Mouse (Mus musculus) intestine, embryonic 16.5 days (tissue): ENCODE results near the gene Nme8. TPM values are rescaled to one million over a fixed set of nuclear protein-coding genes. Genes with fewer than 3 reads are reported as not detected.

Source experiments
- ATAC-seq: fragments of 200-750 bp; cut with Nextera tagmentation; 2 replicates; pipeline ENCODE4 v1.8.0; 2017; ENCODE audit warnings: moderate TSS enrichment, moderate library complexity
- H3K27ac ChIP-seq: fragments of 300-500 bp; sonication (generic); 2 replicates; pipeline ENCODE4 v1.5.1; 2014; ENCODE audit warnings: mild to moderate bottlenecking, low read length
- H3K27me3 ChIP-seq: fragments of 300-500 bp; sonication (generic); replicated peaks from 2 replicates; pipeline ENCODE4 v1.6.1; 2014; ENCODE audit warnings: low read length, control low read depth, mixed read lengths; ENCODE audit not compliant: control insufficient read depth, insufficient read depth
- H3K36me3 ChIP-seq: fragments of 300-500 bp; sonication (generic); 2 replicates; pipeline ENCODE4 v1.6.1; 2014; ENCODE audit warnings: low read length, control low read depth; ENCODE audit not compliant: control insufficient read depth, insufficient read depth
- H3K4me1 ChIP-seq: fragments of 300-500 bp; sonication (generic); 2 replicates; pipeline ENCODE4 v1.6.1; 2014; ENCODE audit warnings: low read length, control low read depth, mixed read lengths; ENCODE audit not compliant: control insufficient read depth, insufficient read depth
- H3K4me2 ChIP-seq: fragments of 300-500 bp; sonication (generic); 2 replicates; pipeline ENCODE4 v1.6.1; 2014; ENCODE audit warnings: low read depth, low read length, control low read depth
- H3K4me3 ChIP-seq: fragments of 300-500 bp; sonication (generic); 2 replicates; pipeline ENCODE4 v1.5.1; 2014; ENCODE audit warnings: mild to moderate bottlenecking, low read length
- H3K9ac ChIP-seq: fragments of 300-500 bp; sonication (generic); 2 replicates; pipeline ENCODE4 v1.6.1; 2014; ENCODE audit warnings: low read depth, low read length
- H3K9me3 ChIP-seq: fragments of 300-500 bp; sonication (generic); 2 replicates; pipeline ENCODE4 v1.6.1; 2016; ENCODE audit warnings: low read length, control low read depth; ENCODE audit not compliant: control insufficient read depth
- WGBS: fragments of 180-500 bp; shearing (Covaris S2); extraction: QIAGEN DNeasy Blood & Tissue Kit; methylation state at CpG from one replicate; pipeline ENCODE4 v1.1.7; 2014; 5-methylcytosine and 5-hydroxymethylcytosine counted together
- polyA plus RNA-seq: library from polyadenylated mRNA; unstranded; fragments of >200 nt; fragmentation: Nextera tagmentation; extraction: Ambion mirVana; gene quantifications from 2 replicates; pipeline ENCODE4 v1.2.1, GENCODE M21; 2015

The Nme8 gene
- polyA plus RNA-seq, 1 experiment from 2014 or later: not detected

DNA sequence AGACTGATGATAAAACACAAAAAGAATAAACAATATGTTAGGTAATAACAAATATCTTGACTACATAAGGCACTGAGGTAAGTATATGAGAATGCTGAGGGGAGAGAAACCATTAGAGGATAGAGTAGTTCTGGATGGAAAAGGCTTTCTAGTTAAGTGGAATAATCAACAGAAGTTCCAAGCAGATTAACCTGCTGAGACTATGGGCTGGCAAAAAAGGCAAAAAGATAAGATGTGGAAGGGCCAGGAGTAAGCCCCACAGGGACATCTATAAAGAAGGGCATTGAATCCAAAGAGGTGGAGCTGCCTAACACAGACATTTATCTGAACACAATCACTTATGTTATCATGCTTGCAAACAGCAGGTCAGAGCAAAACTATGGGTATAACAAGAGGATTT is 89.5 kb downstream of the Nme8 start:
- ATAC-seq: no peak
- Histone ChIP-seq H3K27ac (no peak overlapping the region), H3K27me3 (no peaks in the 10 kb centered on the region), H3K36me3 (no peaks in the 10 kb centered on the region), H3K9me3 (no peaks in the 10 kb centered on the region), H3K4me3 (no peak overlapping the region), H3K4me2 (no peak overlapping the region), H3K9ac (no peak overlapping the region), H3K4me1 (no peaks in the 10 kb centered on the region)

DNA sequence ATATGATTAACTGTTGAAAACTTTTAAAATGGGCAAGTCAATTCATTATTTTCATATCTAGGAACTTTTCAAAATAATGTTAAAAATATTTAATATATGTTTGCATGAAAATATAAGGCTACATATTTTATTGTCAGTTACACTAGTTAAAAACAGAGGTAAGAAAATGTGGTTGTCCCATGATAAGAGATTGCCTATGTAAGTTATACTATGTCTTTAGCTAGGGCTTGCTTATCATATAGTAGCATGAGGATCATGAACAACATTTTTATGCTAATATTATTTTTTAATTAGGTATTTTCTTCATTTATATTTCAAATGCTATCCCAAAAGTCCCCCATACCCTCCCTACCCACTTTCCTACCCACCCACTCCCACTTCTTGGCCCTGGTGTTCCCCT is 92.7 kb downstream of the Nme8 start:
- Histone ChIP-seq H3K4me2 (no peak overlapping the region), H3K4me1 (no peaks in the 10 kb centered on the region), H3K9me3 (no peaks in the 10 kb centered on the region), H3K4me3 (no peak overlapping the region), H3K27me3 (no peaks in the 10 kb centered on the region), H3K36me3 (no peaks in the 10 kb centered on the region), H3K9ac (no peak overlapping the region), H3K27ac (no peak overlapping the region)
- ATAC-seq: no peak

DNA sequence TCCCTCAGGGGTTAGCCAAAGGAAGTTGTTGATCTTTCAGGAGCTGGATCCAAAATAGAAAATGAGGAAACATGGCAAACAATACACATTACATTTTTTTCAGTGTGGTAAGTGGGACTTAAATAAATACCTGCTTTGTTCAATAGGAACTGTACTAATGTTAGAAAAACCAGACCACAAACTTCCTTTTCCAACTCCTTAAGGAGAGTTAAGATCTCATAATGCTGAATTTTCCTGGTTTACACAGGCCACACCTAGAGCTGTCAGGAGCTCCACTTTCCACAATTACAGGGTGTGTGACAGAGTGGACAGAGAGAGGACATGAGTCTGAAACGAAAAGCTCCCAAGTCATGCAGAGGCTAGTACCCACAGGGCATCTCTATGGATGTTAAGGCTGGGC is 93.9 kb downstream of the Nme8 start:
- 71% methylated on average over 1 of the region's 1 CpGs for WGBS
- Histone ChIP-seq H3K4me3 (no peak overlapping the region), H3K4me1 (no peaks in the 10 kb centered on the region), H3K9me3 (no peaks in the 10 kb centered on the region), H3K27me3 (no peaks in the 10 kb centered on the region), H3K36me3 (no peaks in the 10 kb centered on the region), H3K27ac (no peak overlapping the region), H3K9ac (no peak overlapping the region), H3K4me2 (no peak overlapping the region)
- no peak for ATAC-seq

DNA sequence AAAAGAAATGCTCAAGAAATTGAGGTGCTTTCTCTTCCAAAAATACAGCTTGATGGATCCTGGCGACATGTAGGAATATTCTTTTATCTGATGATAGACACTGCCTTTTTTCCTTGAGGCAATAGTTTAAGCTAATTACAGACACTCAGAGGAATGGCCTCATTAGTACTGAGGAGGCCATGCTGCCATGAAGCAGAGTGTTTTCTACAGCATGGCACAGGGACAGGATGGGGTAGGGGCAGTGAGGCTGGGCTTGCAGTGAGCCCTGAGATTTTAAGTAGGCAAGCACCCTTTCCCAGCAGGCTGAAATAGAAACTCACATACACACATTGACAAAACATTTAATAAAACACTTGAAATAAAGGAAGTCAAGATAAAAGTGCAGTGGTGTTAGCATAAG is 95.1 kb downstream of the Nme8 start:
- no peak overlapping the region for H3K4me3 ChIP-seq
- no peak overlapping the region for H3K4me2 ChIP-seq
- no peak for ATAC-seq
- no peaks in the 10 kb centered on the region for H3K4me1 ChIP-seq
- no peak overlapping the region for H3K9ac ChIP-seq
- H3K36me3 ChIP-seq: no peaks in the 10 kb centered on the region
- WGBS: 84% methylated on average over 1 of the region's 1 CpGs
- no peaks in the 10 kb centered on the region for H3K9me3 ChIP-seq
- H3K27ac ChIP-seq: no peak overlapping the region
- no peaks in the 10 kb centered on the region for H3K27me3 ChIP-seq

DNA sequence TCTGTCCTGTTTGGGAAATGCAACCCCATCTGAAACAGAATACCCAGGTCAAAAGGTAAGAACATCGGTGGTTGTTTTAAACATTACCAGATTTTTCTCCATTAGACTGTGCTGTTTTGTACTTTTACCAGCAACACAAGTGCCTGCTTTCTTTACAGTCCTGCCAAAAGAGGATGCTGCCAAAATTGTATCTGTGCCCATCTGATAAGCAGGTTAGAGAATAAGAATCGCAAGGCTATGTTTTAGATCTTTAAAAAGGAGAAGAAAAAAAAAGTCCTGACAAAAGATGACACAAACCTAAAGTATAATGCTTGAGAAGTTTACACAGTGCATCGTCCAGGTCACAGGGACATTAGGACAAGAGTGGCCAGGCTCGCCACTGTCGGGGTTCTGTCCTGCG is 98.4 kb downstream of the Nme8 start:
- Histone ChIP-seq H3K27ac (no peak overlapping the region), H3K9me3 (no peaks in the 10 kb centered on the region), H3K4me1 (no peaks in the 10 kb centered on the region), H3K4me2 (no peak overlapping the region), H3K4me3 (no peak overlapping the region), H3K9ac (no peak overlapping the region), H3K27me3 (no peaks in the 10 kb centered on the region), H3K36me3 (no peaks in the 10 kb centered on the region)
- WGBS: 85% methylated on average over 6 of the region's 6 CpGs
- no peak for ATAC-seq

DNA sequence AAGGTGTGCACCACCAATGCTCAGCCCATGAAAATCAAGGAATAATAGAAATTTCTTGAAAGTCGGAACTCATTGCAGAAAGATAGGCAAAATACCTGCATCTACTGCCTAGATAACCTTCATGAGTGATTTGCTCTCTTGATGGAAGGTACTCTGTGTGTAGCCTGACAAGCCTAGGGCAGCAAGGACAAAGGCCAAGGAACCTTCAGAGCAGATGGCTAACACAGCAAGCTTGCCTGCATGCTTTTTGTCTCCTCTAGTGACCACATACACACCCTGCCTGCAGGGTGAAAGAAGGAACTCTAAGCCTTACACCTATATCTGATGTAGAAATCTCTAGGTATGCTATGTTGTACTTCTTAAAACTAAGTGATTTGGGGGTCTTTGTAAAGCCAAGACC is 102.5 kb downstream of the Nme8 start:
- 95% methylated on average over 1 of the region's 1 CpGs for WGBS
- no peak overlapping the region for H3K4me3 ChIP-seq

More for the DNA sequence above, 102.5 kb downstream of the Nme8 start:
- H3K4me2 ChIP-seq: no peak overlapping the region
- no peaks in the 10 kb centered on the region for H3K36me3 ChIP-seq
- H3K27me3 ChIP-seq: no peaks in the 10 kb centered on the region
- H3K9ac ChIP-seq: no peak overlapping the region
- no peaks in the 10 kb centered on the region for H3K9me3 ChIP-seq
- ATAC-seq: no peak
- H3K4me1 ChIP-seq: no peaks in the 10 kb centered on the region
- no peak overlapping the region for H3K27ac ChIP-seq

Other genes starting within 250 kb of the Nme8 start
- 14.0 and 15.0 TPM in 2 replicates for gene Epdr1, start 77.9 kb downstream of the Nme8 start, polyA plus RNA-seq
- 0.34 and 0.40 TPM in 2 replicates for gene Sfrp4, start 74.7 kb downstream of the Nme8 start, polyA plus RNA-seq
- gene Gpr141, start 126.5 kb upstream of the Nme8 start, polyA plus RNA-seq: 0.60 and 0.86 TPM in 2 replicates